Mouse (Mus musculus) forelimb bud, embryonic 11.5 days (tissue): ENCODE data around the gene E130114P18Rik.

ENCODE experiments used
- DNase-seq: peaks from one replicate; pipeline ENCODE4 v3.0.0-alpha.2; 2012; ENCODE audit warnings: low read depth, low spot score

The E130114P18Rik gene

DNA sequence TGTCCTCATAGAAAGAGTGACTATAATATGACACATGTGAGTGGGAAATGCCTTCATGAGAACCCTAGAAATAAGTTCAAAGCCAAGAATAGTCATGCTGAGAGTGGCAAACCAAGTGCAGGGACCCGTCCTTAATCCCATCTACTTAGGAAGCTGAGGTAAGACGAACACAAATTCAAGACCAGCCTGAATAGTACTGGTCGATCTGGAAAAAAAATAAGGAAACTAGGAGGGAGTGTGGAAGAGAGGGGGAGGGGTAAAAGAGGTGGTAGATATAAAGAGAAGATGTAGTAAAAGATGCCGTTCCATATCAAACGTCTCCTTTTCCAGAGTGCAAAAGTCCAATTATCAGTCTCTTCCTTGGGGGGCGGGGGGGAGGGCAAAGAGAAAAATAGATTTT, 213.7 kb downstream of the E130114P18Rik start:
- no peak for DNase-seq

DNA sequence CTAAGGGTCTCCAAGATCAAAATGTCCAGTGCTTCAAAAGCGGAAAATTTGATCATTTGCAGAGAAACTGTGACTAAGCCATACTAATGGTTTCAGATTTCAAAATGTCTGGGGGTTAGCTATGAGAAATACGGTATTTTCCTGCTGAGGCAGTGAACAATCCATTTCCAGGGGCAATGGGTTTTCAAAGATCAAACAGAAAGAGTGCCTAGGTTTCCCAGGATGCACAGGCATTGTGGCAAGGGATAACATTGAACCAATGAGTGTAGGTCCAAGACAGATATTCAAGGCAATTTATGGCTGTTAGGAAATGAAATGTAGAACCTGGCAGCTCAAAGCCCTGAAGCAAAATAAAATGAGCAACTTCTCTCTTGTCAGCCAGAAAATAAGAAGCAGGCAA, 220.3 kb downstream of the E130114P18Rik start:
- DNase-seq, result no peak

DNA sequence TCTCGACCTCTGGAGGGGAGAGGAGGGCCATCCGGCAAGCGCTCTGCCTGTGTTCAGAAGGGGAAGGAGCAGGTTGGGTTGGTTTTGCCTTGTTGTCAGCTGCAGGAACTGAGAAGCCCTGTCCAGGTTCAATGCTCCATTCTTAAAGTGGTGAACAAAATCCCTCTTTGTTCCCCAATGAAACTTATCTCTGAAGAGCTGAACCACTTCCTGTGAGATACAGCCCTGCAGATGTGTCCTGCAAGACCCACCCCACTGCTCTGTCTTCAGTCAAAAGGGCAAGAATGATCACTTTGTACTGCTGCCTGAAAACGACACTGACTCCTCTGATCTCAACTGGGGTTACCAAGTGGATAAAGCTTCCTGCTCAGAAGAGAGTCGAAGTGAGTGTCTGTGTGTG, 233.9 kb downstream of the E130114P18Rik start:
- no peak for DNase-seq

DNA sequence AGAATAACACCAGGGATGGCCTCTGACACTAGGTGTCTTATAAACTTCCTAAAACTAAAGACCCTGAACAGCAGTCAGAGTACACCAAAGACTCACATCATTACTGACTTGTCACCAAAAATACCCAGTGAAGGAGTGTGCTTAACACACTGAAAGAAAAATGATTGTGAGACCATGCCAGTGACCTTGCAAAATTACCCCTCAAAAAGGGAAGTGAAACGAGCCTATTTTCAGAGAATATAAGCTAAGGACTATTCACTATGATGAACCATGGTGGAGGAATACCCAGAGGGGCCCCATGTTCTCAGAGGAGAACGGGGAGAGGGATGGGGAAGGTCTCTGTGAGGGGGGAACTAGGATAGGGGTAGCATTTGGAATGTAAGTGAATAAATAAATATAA, 245.8 kb downstream of the E130114P18Rik start:
- no peak for DNase-seq

DNA sequence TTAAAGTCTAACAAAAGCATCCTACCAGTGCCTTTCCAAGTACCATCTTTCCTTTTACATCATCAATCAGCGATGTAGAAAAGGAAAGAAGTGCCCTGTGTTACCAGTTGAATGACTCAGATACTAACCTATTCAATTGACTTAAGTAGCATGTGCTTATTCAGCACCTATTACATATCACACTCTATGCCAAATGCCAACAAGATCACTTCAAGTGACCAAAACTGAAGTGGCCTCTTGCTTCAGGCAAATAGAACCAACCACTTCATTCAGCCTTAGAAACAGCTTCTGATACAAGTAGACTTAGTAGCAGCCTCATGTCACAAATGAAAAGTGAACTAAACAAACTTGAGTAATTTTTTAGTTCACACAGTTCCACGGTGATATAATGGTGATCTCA, 249.4 kb downstream of the E130114P18Rik start:
- no peak for DNase-seq
